Mouse (Mus musculus) embryonic facial prominence, embryonic 11.5 days (tissue): ENCODE results near the gene Trappc10. TPM values are rescaled to one million over a fixed set of nuclear protein-coding genes. Genes with fewer than 3 reads are reported as not detected.

Experiments
- ATAC-seq: fragments of 200-750 bp; cut with Nextera tagmentation; replicated peaks from 2 replicates; pipeline ENCODE4 v1.8.0; 2017; ENCODE audit warnings: low read depth; ENCODE audit not compliant: insufficient number of reproducible peaks, low FRiP score, low TSS enrichment
- DNase-seq: peaks from one replicate; pipeline ENCODE4 v3.0.0-alpha.2; 2015; ENCODE audit warnings: low spot score
- H3K27ac ChIP-seq: fragments of 300-500 bp; sonication (generic); replicated peaks from 2 replicates; pipeline ENCODE4 v1.5.1; 2014; ENCODE audit warnings: mild to moderate bottlenecking, low read depth, low read length, control low read depth
- H3K27me3 ChIP-seq: fragments of 300-500 bp; sonication (generic); 2 replicates; pipeline ENCODE4 v1.6.1; 2014; ENCODE audit warnings: mild to moderate bottlenecking, low read length, moderate library complexity, mixed read lengths; ENCODE audit not compliant: control insufficient read depth, insufficient read depth
- H3K36me3 ChIP-seq: fragments of 300-500 bp; sonication (generic); replicated peaks from 2 replicates; pipeline ENCODE4 v1.6.1; 2014; ENCODE audit warnings: low read depth, mild to moderate bottlenecking, low read length, moderate library complexity, mixed read lengths; ENCODE audit not compliant: control insufficient read depth, insufficient read depth
- H3K4me1 ChIP-seq: fragments of 300-500 bp; sonication (generic); 2 replicates; pipeline ENCODE4 v1.6.1; 2014; ENCODE audit warnings: low read length, mixed read lengths; ENCODE audit not compliant: control insufficient read depth, insufficient read depth
- H3K4me2 ChIP-seq: fragments of 300-500 bp; sonication (generic); 2 replicates; pipeline ENCODE4 v1.6.1; 2014; ENCODE audit warnings: low read depth, mild to moderate bottlenecking, control low read depth, low read length, moderate library complexity
- H3K4me3 ChIP-seq: fragments of 300-500 bp; sonication (generic); 2 replicates; pipeline ENCODE4 v1.5.1; 2014; ENCODE audit warnings: low read depth, low read length, control low read depth
- H3K9ac ChIP-seq: fragments of 300-500 bp; sonication (generic); replicated peaks from 2 replicates; pipeline ENCODE4 v1.6.1; 2014; ENCODE audit warnings: mild to moderate bottlenecking, control low read depth, low read length
- H3K9me3 ChIP-seq: fragments of 300-500 bp; sonication (generic); replicated peaks from 2 replicates; pipeline ENCODE4 v1.6.1; 2016; ENCODE audit warnings: mild to moderate bottlenecking, low read length, inconsistent platforms, mixed read lengths; ENCODE audit not compliant: control insufficient read depth
- WGBS: fragments of 180-500 bp; shearing (Covaris S2); extraction: QIAGEN DNeasy Blood & Tissue Kit; methylation state at CpG from one replicate; pipeline ENCODE4 v1.1.7; 2014; 5-methylcytosine and 5-hydroxymethylcytosine counted together
- polyA plus RNA-seq: library from polyadenylated mRNA; unstranded; fragments of >200 nt; fragmentation: Nextera tagmentation; extraction: Ambion mirVana; gene quantifications from 2 replicates; pipeline ENCODE4 v1.2.1, GENCODE M21; 2014

The Trappc10 gene
- polyA plus RNA-seq, 1 experiment from 2014 or later, result 16.1 TPM

DNA sequence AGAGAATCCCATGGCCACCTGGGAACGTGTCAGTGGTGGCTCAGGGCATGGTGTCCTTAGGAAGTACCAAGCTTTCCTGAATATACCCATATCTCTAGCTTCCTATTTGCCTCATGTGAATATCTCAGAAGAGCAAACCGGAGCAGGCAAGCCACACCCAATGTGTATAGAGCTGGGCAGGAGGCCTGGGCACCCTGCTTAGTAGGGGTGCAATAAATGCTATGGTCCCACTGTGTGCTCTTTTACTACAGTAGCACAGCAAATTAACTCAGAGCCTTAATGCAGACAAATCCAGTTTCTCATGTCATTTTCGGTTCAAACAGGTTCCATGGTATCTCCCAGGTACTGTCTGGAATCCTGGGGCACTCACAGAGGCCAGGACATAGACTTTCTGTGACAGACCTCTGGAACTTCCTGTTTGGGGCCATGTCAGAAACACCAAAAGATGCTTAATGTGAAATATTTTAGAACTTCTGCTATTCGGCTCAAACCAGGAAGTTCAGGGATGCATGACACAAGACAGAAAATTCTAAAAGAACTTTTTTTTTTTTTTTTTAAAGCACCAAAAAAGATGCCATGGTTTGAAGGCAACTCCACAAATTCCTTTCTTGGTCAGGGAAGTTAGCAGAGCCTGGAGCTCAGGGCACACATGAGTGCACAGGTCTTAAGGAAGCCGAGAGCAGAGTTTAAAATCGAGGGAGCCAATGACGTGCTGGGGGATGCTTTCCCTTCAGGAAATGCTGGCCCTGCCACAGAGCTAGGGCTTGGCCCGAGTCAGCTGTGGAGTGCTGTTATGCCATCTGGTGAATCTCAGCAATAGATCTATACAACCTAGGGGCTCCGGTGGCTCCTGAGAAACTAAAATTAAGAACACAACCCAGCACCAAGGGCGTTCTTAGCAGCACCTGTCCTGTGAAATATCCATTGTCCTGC lies 95.3 kb downstream of the Trappc10 start:
- no peak for ATAC-seq
- Histone ChIP-seq H3K9me3 (no peaks in the 10 kb centered on the region), H3K9ac (no peak overlapping the region), H3K36me3 (no peaks in the 10 kb centered on the region), H3K27ac (no peak overlapping the region), H3K4me2 (no peak overlapping the region), H3K4me1 (no peaks in the 10 kb centered on the region), H3K27me3 (no peaks in the 10 kb centered on the region), H3K4me3 (no peak overlapping the region)
- 65% methylated on average over 10 of the region's 10 CpGs for WGBS
- DNase-seq, result no peak

DNA sequence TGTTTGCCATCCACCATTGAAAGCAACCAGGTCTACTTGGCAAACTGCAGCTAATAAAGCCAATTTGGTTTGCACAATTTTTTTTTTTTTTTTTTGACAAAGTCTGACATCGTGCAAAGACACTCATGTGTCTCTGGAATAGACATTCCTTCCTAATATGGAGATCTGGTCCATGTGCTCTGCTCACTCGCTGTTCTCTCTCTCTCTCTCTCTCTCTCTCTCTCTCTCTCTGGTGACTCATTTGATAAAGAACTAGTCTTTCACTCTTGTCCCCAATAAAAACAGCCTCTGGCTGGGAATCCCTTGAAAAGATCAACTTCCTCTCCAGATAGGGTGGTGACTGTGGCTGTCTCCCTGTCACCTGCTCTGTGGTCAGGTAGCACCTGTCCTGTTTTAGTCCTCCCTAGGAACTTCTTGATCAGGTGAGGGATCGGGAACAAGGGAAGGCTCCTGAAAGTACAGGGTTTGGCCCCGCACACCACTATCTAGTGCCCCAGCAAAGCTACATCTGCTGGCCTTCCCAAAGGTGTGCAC lies 96.5 kb downstream of the Trappc10 start:
- no peaks in the 10 kb centered on the region for H3K4me1 ChIP-seq
- 79% methylated on average over 4 of the region's 4 CpGs for WGBS
- H3K27ac ChIP-seq, result no peak overlapping the region
- DNase-seq, result no peak
- ATAC-seq, result no peak
- H3K4me3 ChIP-seq, result no peak overlapping the region
- no peaks in the 10 kb centered on the region for H3K9me3 ChIP-seq
- H3K4me2 ChIP-seq, result no peak overlapping the region
- H3K36me3 ChIP-seq, result no peaks in the 10 kb centered on the region
- H3K27me3 ChIP-seq, result no peaks in the 10 kb centered on the region
- H3K9ac ChIP-seq, result no peak overlapping the region

DNA sequence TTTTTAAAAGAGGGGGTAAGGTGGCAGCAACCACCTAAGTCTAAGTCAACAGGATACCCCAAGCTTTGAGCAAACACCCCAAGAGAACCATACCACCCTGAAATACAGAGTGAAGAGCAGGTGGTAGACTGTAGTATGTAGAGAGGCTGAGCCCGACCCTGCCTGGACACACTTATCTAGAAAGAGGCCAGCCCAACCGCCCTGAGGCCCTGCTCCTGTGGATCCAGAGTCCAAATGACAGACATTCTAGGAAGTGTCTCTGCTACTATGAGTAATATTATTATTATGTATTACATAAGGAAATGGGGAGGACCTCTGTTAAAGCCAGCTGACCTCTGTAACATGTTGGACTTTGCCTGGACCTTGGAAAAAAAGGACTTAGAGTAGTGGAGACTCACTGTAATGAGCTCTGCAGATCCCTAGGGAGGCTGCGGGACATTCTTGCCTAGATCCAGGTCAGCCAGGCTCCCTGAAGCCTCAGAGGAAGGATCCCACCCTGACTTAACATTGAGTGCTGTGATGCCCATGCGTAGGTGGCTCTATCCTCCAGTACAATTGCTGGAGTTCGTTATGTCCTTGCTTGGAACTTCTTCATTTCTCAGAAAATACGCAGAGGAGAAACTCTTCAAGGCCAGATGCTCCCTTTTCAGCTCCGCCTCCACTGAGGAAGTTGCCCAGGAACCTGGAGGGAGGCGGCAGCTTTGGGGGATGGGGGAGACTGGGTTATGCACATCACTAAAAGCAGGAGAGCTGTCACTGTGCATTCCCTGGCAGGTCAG lies 100.5 kb downstream of the Trappc10 start:
- ATAC-seq, result no peak

DNA sequence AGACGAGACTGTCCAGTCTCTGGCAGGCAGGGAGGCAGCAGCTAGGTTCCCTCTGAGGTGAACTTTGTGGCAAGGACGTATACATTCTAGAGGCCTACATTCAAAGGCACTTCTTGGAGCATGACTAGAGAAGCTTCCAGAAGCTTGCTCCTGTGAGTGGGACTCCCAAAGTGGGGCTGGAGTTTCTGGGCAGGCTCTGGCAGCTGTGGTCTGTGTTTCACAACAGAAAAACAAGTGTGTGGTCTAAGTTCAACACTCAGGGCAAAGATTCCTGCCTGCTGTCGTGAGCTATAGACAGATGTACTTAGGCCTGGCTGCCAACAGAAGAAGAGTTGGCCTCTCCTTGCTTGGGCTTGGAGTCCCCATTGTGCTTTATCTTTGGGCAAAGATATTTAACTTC lies 103.6 kb downstream of the Trappc10 start:
- Histone ChIP-seq H3K27me3 (no peaks in the 10 kb centered on the region), H3K4me1 (no peaks in the 10 kb centered on the region; the same call in 1 of the 2 replicates), H3K4me2 (no peak overlapping the region), H3K4me3 (no peak overlapping the region), H3K36me3 (no peaks in the 10 kb centered on the region), H3K9me3 (no peaks in the 10 kb centered on the region), H3K9ac (no peak overlapping the region), H3K27ac (no peak overlapping the region)
- 77% methylated on average over 3 of the region's 3 CpGs for WGBS
- ATAC-seq (no peak), DNase-seq (no peak)

More for the DNA sequence above, 100.5 kb downstream of the Trappc10 start:
- Histone ChIP-seq H3K4me2 (no peak overlapping the region), H3K36me3 (no peaks in the 10 kb centered on the region), H3K9ac (no peak overlapping the region), H3K9me3 (no peaks in the 10 kb centered on the region), H3K4me3 (no peak overlapping the region), H3K27ac (no peak overlapping the region), H3K27me3 (no peaks in the 10 kb centered on the region), H3K4me1 (no peaks in the 10 kb centered on the region)
- 57% methylated on average over 8 of the region's 8 CpGs for WGBS
- DNase-seq, result no peak

DNA sequence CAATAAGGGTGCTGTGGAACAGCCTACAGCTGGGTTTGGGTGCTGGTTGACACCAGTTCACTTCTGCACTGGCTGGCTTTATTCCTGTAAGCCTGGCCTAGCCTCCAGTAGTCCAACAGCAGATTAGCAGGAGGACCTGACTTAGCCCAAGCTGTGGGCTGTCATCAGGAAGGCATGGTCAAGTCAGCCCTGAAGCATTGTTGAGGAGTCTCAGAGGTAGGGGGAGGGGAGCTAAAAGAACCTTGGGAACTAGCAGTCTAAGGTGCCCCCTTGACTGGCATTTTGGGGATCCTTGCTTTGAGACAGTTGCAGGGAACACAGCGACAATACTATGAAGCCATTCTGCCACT lies 104.2 kb downstream of the Trappc10 start:
- no peak overlapping the region for H3K4me3 ChIP-seq
- no peak overlapping the region for H3K4me2 ChIP-seq
- no peak overlapping the region for H3K9ac ChIP-seq
- H3K36me3 ChIP-seq, result no peaks in the 10 kb centered on the region
- no peak for DNase-seq
- H3K4me1 ChIP-seq, result no peaks in the 10 kb centered on the region; the same call in 1 of the 2 replicates
- ATAC-seq, result no peak
- WGBS, result 96% methylated on average over 1 of the region's 1 CpGs
- H3K9me3 ChIP-seq, result no peaks in the 10 kb centered on the region
- no peak overlapping the region for H3K27ac ChIP-seq
- H3K27me3 ChIP-seq, result no peaks in the 10 kb centered on the region

DNA sequence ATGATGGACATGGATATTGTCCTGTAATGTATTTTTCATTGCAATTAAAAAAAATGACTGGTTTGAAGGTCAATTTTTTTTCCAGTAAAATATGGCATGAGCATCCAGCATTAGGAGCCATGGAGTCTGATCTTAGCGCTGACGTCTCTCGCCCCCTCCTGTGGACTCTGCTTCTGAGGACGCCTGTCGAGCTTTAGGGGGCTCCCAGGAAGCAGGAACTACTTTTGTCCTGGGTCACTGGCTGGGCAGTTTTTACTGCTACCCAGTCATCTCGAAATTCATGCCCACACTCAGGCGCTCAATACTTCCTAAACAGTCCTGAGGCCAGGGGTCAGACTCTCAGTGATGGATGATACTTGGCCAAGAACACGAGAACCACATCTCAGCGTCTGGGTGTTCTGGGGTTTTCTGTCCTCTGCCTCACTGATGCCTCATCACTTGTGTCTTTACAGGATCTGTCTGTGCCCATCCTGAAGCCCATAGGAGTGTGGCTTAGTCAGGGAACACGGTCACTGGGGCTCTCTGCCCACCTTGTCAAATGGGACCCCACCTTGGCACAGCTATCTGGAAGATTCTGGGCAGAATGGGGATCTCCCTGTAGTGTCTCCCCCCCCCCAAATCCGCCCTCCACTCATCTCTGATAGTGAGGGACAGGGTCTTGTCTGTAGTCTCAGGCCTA lies 104.7 kb downstream of the Trappc10 start:
- Histone ChIP-seq H3K27ac (no peak overlapping the region), H3K36me3 (no peaks in the 10 kb centered on the region), H3K9me3 (no peaks in the 10 kb centered on the region), H3K9ac (no peak overlapping the region), H3K4me1 (peaks cover 3% of the 10 kb centered on the region; the same call in 1 of the 2 replicates), H3K27me3 (no peaks in the 10 kb centered on the region), H3K4me3 (no peak overlapping the region), H3K4me2 (no peak overlapping the region)
- no peak for DNase-seq
- 79% methylated on average over 11 of the region's 11 CpGs for WGBS
- no peak for ATAC-seq

DNA sequence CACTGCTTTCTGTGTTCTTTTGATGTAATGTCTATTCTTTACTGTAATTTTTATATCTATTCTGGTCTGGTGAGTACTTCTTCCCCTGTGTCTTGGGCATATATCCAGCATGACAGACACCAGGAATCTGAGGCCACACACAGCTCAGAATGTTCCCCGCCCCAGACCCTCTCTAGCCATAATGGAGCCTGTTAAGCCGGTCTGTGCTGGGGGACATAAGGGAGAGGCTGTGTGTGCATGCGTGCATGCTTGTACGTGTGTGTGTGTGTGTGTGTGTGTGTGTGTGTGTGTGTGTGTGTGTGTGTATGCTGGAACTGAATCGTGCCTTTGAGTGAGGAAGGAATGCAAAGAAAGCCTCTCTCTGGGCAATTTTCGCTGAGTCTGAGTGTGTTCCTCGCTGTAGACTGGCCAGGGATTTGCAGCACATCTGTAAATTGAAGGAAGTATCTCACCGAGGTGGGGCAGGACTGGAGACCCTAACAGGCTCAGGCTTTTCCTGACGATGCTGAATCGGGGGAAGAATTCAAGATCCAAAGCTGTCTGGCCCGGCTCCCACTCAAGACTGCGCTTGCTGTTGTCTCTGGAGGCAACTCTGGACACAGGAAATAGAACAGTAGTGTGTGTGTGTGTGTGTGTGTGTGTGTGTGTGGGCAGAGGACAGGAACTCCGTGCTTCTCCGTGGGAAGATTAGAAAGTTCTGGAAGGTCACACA lies 105.5 kb downstream of the Trappc10 start:
- H3K4me3 ChIP-seq, result no peak overlapping the region
- no peak overlapping the region for H3K9ac ChIP-seq
- WGBS, result 51% methylated on average over 14 of the region's 14 CpGs
- H3K27ac ChIP-seq, result no peak overlapping the region; the same call in 1 of the 2 replicates
- no peaks in the 10 kb centered on the region for H3K27me3 ChIP-seq
- H3K9me3 ChIP-seq, result no peaks in the 10 kb centered on the region
- no peak overlapping the region for H3K4me2 ChIP-seq
- no peak for ATAC-seq
- no peaks in the 10 kb centered on the region for H3K36me3 ChIP-seq
- DNase-seq, result peak; percentile 35
- H3K4me1 ChIP-seq, result peaks cover 6% of the 10 kb centered on the region; the same call in 1 of the 2 replicates
